Mouse (Mus musculus) midbrain, embryonic 11.5 days (tissue): ENCODE measurements at regions not wholly inside any gene's neighbourhood (a gene's known extent, or its start where the extent isn't known, plus 50 kb on each side); places are given as distances from the start of the nearest gene placed in this dataset.

Source experiments
- ATAC-seq: fragments of 200-750 bp; cut with Nextera tagmentation; 2 replicates; pipeline ENCODE4 v1.8.0; 2017; ENCODE audit warnings: moderate TSS enrichment, moderate library complexity; ENCODE audit not compliant: low FRiP score
- DNase-seq: peaks from one replicate; pipeline ENCODE4 v3.0.0; 2015; ENCODE audit warnings: low spot score; ENCODE audit errors: missing footprints
- H3K27ac ChIP-seq: fragments of 300-500 bp; sonication (generic); 2 replicates; pipeline ENCODE4 v1.5.1; 2014; ENCODE audit warnings: low read depth, low read length
- H3K27me3 ChIP-seq: fragments of 300-500 bp; sonication (generic); 2 replicates; pipeline ENCODE4 v1.6.1; 2014; ENCODE audit warnings: mild to moderate bottlenecking, low read length, moderate library complexity, mixed read lengths; ENCODE audit not compliant: control insufficient read depth, insufficient read depth
- H3K36me3 ChIP-seq: fragments of 300-500 bp; sonication (generic); 2 replicates; pipeline ENCODE4 v1.6.1; 2014; ENCODE audit warnings: mild to moderate bottlenecking, low read length, moderate library complexity, mixed read lengths; ENCODE audit not compliant: control insufficient read depth, insufficient read depth
- H3K4me1 ChIP-seq: fragments of 300-500 bp; sonication (generic); 2 replicates; pipeline ENCODE4 v1.6.1; 2014; ENCODE audit warnings: low read length; ENCODE audit not compliant: control insufficient read depth, insufficient read depth
- H3K4me2 ChIP-seq: fragments of 300-500 bp; sonication (generic); 2 replicates; pipeline ENCODE4 v1.6.1; 2014; ENCODE audit warnings: mild to moderate bottlenecking, moderate library complexity
- H3K4me3 ChIP-seq: fragments of 300-500 bp; sonication (generic); 2 replicates; pipeline ENCODE4 v1.5.1; 2014; ENCODE audit warnings: low read depth, low read length
- H3K9ac ChIP-seq: fragments of 300-500 bp; sonication (generic); 2 replicates; pipeline ENCODE4 v1.6.1; 2014; ENCODE audit warnings: low read length
- H3K9me3 ChIP-seq: fragments of 300-500 bp; sonication (generic); 2 replicates; pipeline ENCODE4 v1.6.1; 2016; ENCODE audit warnings: low read length; ENCODE audit not compliant: control insufficient read depth
- WGBS: fragments of 180-500 bp; shearing (Covaris S2); extraction: QIAGEN DNeasy Blood & Tissue Kit; methylation state at CpG from one replicate; pipeline ENCODE4 v1.1.7; 2014; 5-methylcytosine and 5-hydroxymethylcytosine counted together

DNA sequence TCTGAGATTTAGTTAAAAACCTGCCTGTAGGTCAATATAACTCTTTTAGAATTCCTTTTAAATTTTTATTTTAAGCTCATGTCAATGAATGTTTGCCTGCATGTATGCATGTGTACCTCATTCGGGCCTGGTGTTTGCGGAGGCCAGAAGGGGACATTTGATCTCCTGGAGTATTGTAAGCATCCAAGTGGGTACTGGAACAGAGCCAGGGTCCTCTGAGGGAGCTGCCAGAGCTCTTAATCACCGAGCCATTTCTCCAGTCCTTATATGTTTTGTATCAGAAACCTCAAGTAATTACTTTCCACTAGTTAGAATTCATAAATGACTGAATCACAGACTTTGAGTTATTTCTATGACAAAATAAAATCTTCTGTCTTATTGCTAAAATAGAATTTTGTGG lies 152.0 kb downstream of the Cdca7 start:
- 85% methylated on average over 3 of the region's 3 CpGs for WGBS
- Histone ChIP-seq H3K36me3 (no peaks in the 10 kb centered on the region), H3K4me1 (no peaks in the 10 kb centered on the region), H3K9ac (no peak overlapping the region), H3K27me3 (no peaks in the 10 kb centered on the region; the same call in 1 of the 2 replicates), H3K4me2 (no peak overlapping the region), H3K27ac (no peak overlapping the region), H3K4me3 (no peak overlapping the region), H3K9me3 (no peaks in the 10 kb centered on the region)
- ATAC-seq, result no peak
- peak; percentile 57 for DNase-seq

- no peaks in the 10 kb centered on the region for H3K36me3 ChIP-seq
- DNase-seq (peak; percentile 73), ATAC-seq (no peak)
- H3K9me3 ChIP-seq, result no peaks in the 10 kb centered on the region
- no peak overlapping the region for H3K4me2 ChIP-seq
- 59% methylated on average over 16 of the region's 16 CpGs for WGBS
- no peak overlapping the region for H3K4me3 ChIP-seq
- H3K27me3 ChIP-seq, result no peaks in the 10 kb centered on the region; the same call in 1 of the 2 replicates
- H3K27ac ChIP-seq, result no peak overlapping the region
- H3K4me1 ChIP-seq, result no peaks in the 10 kb centered on the region
- H3K9ac ChIP-seq, result no peak overlapping the region
Observed at GRCm38 (mm10) chr2:72628626-72629470, 152.9 kb downstream of the Cdca7 start.

- no peaks in the 10 kb centered on the region for H3K4me1 ChIP-seq
Observed at GRCm38 (mm10) chr2:72629691-72630461, 153.9 kb downstream of the Cdca7 start.

DNA sequence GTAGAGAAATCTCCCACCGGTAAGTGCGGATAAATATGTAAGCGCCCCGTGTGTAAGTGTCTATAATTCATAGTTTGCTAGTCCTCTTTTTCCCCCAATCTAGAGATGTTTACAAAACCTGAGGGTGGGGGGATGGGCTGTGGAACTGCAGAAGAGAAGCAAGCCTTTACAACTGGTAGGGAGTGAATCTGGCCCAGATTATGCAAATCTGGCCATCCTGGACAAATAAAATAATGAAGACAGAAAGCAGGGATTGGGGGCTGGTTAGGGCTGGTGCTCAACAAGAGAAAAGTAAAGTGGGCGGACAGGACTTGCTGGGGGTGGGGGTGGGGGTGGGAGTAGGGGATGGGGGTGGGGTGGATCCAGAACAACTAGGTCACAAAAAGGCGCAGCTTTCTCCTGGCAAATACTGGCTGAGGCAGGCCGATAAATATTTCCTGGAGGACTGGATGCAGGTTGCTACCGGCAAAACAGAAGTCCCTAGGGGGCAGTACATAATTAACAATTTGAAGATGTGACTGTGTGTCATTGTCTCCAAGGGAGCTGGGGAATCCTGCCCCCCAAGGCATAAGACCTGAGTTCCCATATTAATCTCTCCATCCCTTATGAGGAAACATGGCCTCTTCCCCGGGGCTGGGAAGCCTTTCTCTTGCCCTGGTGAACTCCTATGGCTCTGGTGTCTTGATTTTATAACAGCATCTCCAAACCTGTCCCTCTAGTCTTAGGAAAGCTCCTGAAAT lies 162.1 kb downstream of the Cdca7 start:
- Histone ChIP-seq H3K27me3 (0 out of 2 replicates have a peak, but pooled peaks cover 2% of the 10 kb centered on the region), H3K4me2 (no peak overlapping the region), H3K36me3 (no peaks in the 10 kb centered on the region), H3K27ac (no peak overlapping the region), H3K9me3 (no peaks in the 10 kb centered on the region), H3K4me1 (peaks cover 14% of the 10 kb centered on the region), H3K9ac (no peak overlapping the region), H3K4me3 (no peak overlapping the region)
- peak; percentile 64 for ATAC-seq
- DNase-seq, result peak; percentile 89
- 37% methylated on average over 9 of the region's 9 CpGs for WGBS

More at GRCm38 (mm10) chr2:72629691-72630461, 153.9 kb downstream of the Cdca7 start:
- no peak overlapping the region for H3K4me2 ChIP-seq
- H3K36me3 ChIP-seq, result no peaks in the 10 kb centered on the region
- WGBS, result 81% methylated on average over 14 of the region's 14 CpGs
- no peaks in the 10 kb centered on the region; the same call in 1 of the 2 replicates for H3K27me3 ChIP-seq
- H3K4me3 ChIP-seq, result no peak overlapping the region
- H3K27ac ChIP-seq, result no peak overlapping the region
- no peaks in the 10 kb centered on the region for H3K9me3 ChIP-seq
- DNase-seq (peak; percentile 83), ATAC-seq (no peak)
- H3K9ac ChIP-seq, result no peak overlapping the region

GRCm38 (mm10) chr2:72639022-72639421 lies 163.1 kb downstream of the Cdca7 start:
- Histone ChIP-seq H3K36me3 (no peaks in the 10 kb centered on the region), H3K9me3 (no peaks in the 10 kb centered on the region), H3K4me2 (no peak overlapping the region), H3K4me3 (no peak overlapping the region), H3K27me3 (0 out of 2 replicates have a peak, but pooled peaks cover 2% of the 10 kb centered on the region), H3K9ac (no peak overlapping the region), H3K27ac (no peak overlapping the region), H3K4me1 (peaks cover 14% of the 10 kb centered on the region)
- DNase-seq, result no peak
- ATAC-seq, result no peak
- WGBS, result 68% methylated on average over 4 of the region's 4 CpGs

DNA sequence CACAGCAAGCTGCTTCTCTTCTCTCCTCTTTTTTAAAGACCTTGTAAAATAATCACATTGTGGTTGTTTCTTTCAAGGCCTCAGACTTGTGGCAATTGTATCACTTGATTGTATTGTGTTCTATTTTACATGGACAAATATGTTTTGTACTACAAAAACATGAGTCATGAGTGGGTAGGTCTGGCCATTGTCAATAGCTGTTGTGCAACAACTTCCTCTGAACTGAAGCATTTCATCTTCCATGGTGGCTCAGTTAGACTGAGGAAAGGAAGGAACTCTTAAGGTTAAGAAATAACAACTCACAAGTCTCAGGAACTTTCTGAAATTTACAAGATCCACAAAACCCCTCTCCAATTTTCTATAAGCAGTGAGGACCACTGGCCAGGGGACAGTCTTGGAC lies 165.3 kb downstream of the Cdca7 start:
- Histone ChIP-seq H3K9me3 (no peaks in the 10 kb centered on the region), H3K4me3 (no peak overlapping the region), H3K27ac (no peak overlapping the region), H3K4me2 (no peak overlapping the region), H3K36me3 (no peaks in the 10 kb centered on the region), H3K4me1 (peaks cover 14% of the 10 kb centered on the region), H3K27me3 (0 out of 2 replicates have a peak, but pooled peaks cover 2% of the 10 kb centered on the region), H3K9ac (no peak overlapping the region)
- ATAC-seq (no peak), DNase-seq (no peak)

DNA sequence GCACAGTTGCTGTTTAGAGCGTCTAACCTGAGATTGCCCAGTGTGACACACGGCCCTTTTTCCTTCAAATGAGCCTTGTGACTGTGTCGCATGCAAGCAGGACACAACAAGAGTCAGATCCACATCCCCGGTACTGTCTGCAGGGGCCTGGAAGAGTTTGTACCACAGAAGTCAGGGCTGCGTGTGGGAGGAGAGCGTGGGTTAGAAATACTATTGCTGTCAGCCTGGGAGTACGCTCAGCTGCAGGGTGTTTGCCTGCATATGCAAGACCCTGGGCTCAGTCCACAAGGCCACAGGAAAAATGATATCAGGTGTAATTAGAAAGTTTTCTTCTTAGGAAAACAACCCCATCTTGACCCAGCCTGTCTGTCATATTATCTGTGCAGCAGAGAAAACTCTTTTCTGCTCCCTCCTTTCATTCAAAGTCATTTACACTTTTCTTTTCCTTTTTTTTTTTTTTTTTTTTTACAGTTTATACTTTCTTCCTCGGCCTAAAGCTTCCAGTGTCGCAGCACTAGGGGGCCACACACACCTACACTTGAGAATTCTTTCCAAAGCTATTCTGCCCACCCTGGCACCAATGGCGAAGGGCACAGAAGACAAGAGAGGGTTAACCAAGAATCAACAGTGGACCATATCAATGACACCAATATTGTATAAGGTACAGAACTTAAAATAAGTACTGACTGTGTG lies 168.3 kb downstream of the Cdca7 start:
- H3K4me2 ChIP-seq, result no peak overlapping the region
- 0 out of 2 replicates have a peak, but pooled peaks cover 2% of the 10 kb centered on the region for H3K27me3 ChIP-seq
- H3K36me3 ChIP-seq, result no peaks in the 10 kb centered on the region
- H3K9me3 ChIP-seq, result no peaks in the 10 kb centered on the region
- WGBS, result 84% methylated on average over 10 of the region's 10 CpGs
- no peak overlapping the region for H3K4me3 ChIP-seq
- no peak overlapping the region for H3K27ac ChIP-seq
- ATAC-seq (no peak), DNase-seq (peak; percentile 51)
- no peaks in the 10 kb centered on the region for H3K4me1 ChIP-seq
- no peak overlapping the region for H3K9ac ChIP-seq

GRCm38 (mm10) chr2:72647642-72648041 lies 171.7 kb downstream of the Cdca7 start:
- H3K4me3 ChIP-seq, result no peak overlapping the region
- no peaks in the 10 kb centered on the region for H3K36me3 ChIP-seq
- H3K27ac ChIP-seq, result no peak overlapping the region
- DNase-seq, result peak; percentile 85
- H3K4me1 ChIP-seq, result no peaks in the 10 kb centered on the region
- H3K4me2 ChIP-seq, result no peak overlapping the region
- H3K9ac ChIP-seq, result no peak overlapping the region
- H3K9me3 ChIP-seq, result no peaks in the 10 kb centered on the region
- ATAC-seq, result no peak
- H3K27me3 ChIP-seq, result no peaks in the 10 kb centered on the region
- 72% methylated on average over 5 of the region's 5 CpGs for WGBS
